Mouse (Mus musculus) layer of hippocampus, adult 18-20 months (tissue): Measurements from ENCODE around the gene Caskin2. TPM values are rescaled to one million over a fixed set of nuclear protein-coding genes. Genes with fewer than 3 reads are reported as not detected.

Source experiments
- DNase-seq, 2 experiments: peaks; one replicate each; pipeline ENCODE4 v3.0.0; 2022; ENCODE audit warnings: low spot score in 2 of 2
- total RNA-seq, 2 experiments: library from RNA; stranded (reverse); gene quantifications; 2 replicates each; pipeline ENCODE4 v1.2.3; 2021

The Caskin2 gene
- total RNA-seq, 2 experiments from 2014 or later, result 19.4 to 19.9 TPM

- DNase-seq, result no peak
These were observed 18.6 kb upstream of the Caskin2 start for GRCm38 (mm10) chr11:115832064-115832463.

DNA sequence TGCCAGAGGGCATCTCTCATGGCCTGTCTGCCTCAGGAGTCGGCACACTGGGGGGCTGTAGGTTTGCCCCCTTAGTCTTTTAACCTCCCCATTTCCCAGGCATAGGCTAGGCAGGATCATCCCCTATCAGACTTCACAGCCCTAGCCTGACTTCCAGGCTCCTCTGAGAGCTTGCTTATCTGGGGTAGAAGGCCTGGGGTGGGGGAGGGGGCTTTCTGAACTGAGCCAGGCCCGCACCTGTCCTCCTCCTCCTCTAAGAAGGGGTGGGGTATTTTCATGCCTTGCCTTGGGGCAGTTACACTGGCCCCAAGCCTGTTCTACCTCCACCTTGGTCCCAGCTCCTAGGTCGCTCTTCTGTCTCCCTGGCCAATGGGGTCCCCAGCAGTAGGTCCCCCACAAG is 18.1 kb upstream of the Caskin2 start:
- DNase-seq, result no peak

- no peak for DNase-seq
These were observed 17.3 kb upstream of the Caskin2 start for GRCm38 (mm10) chr11:115830550-115831325.

DNA sequence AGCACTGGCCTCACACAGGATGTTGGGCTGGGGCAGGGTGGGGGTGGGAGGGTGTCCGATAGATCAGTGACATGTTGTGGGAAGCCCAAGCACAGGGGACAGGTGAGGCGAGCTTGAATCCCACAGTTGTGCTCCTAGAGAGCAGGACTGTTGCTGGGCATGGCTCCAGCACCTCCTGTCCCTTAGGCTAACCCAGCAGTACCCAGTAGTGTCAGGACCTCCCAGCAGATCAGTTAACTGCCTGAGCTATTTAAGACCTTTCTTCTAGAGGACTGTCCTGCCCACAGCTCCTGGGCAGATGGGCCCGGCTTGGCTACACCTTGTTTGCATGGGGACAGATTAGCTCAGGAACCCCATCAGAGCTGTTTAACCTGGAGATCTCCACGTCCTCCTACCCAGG is 15.6 kb upstream of the Caskin2 start:
- DNase-seq, result no peak

- no peak for DNase-seq
These were observed 14.2 kb upstream of the Caskin2 start for GRCm38 (mm10) chr11:115827624-115828023.

GRCm38 (mm10) chr11:115826487-115826886 is 13.0 kb upstream of the Caskin2 start:
- DNase-seq, result no peak

- no peak for DNase-seq
These were observed 11.4 kb upstream of the Caskin2 start for GRCm38 (mm10) chr11:115824813-115825212.

- DNase-seq, result peak in 1 of 2 experiments; percentile 63
These were observed 10.6 kb upstream of the Caskin2 start, which contains the start of gene Llgl2 for GRCm38 (mm10) chr11:115823774-115824740. Gene Llgl2 (plus strand): TSS chr11:115824049.

DNA sequence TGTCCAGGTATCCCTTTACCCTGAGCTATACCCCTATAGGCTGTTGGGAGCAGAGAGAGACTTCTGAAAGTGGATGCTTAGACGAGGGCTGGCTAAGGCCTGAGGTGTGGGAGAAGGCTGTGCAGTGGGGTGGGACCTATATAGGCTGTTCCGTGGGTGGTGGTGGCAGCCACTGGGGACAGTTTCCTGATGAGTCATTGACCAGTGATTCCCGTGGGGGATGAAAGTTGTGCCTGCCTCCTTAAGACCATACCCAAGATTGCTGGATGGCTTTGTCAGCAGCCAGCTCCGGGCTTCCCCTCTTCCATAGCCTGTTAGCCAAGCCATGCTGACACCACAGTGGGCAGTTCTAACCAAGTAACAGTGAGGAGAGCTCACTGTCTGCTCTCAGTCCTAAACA is 7.6 kb upstream of the Caskin2 start:
- no peak for DNase-seq

DNA sequence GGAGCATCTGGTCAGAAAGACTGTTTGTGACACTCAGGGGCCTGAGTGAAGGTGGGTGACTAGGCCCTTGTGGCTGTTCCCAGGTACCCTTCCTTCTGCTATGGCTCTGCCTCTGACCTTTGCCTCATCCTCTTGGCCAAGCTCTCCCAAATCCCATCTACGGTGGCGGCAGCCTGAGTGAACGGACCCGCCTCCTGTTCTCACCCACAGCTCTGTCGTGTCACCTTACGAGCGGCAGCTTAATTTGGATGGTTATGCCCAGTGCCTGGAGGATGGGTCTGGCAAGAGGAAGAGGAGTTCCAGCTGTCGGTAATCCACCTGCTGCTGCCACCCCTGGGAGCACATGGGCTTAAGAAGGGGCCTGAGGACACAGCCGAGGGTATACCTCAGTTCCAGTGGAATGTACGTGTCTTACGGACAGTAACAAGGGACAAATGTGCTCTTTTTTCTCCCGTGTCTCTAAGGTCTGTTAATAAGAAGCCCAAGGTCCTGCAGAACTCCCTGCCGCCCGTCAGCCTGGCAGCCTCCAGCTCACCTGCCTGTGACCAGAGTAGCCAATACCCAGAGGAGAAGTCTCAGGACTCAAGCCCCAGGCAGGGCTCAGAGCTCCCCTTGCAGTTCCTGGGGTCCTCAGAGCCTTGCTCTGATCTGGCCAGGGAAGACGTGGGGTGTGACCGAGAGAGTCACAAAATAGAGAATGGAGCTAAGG is 6.6 kb upstream of the Caskin2 start:
- DNase-seq, result no peak

DNA sequence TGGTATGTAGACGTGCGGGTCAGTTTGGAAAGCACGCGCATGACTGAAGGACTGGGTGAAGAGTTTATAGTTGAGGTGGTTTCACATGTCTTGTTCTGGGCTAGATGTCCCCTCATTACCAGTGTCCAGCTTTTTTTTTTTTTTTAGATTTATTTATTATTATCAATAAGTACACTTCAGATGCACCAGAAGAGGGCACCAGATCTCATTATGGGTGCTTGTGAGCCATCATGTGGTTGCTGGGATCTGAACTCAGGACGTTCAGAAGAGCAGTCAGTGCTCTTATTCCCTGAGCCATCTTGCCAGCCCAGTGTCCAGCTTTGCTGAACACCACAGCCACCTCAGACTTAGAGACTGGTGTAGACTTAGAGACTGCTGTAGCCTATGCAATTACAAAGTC is 3.9 kb upstream of the Caskin2 start:
- DNase-seq, result no peak

DNA sequence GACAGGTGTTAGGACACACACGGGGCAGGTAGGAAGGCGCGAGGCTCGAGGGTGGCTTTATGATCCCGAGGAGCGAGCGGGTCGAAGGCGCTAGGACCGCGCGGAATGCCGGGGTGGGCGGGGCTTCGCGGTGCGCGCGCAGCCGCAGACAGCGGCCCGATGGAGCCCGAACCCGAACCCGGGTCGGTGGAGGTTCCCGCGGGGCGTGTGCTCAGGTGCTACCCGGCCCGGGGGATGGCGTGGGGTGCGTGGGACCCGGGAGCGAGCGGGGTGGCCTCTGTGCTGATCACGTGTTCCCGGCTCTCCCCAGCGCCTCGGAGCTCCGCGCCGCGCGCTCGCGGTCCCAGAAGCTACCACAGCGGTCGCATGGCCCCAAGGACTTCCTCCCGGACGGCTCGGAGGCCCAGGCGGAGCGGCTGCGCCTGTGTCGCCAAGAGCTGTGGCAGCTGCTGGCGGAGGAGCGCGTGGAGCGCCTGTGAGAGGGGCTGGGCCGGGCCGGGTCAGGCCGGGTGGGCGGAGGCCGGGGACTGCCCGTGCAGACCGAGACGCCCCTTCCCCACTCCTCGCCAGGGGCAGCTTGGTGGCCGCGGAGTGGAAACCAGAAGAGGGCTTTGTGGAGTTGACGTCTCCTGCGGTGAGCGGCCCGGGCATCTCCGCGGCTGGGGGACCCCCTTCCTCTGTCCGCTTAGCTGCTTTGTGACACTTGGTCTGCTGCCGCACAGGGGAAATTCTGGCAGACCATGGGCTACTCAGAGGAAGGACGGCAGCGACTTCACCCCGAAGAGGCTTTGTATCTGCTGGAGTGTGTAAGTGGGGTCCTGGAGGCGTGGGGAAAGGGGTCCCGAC is 1.4 kb upstream of the Caskin2 start, which contains the start of gene Tsen54:
Tsen54 (plus strand) TSS at position 120 of the 846 bp plus-strand sequence.
- DNase-seq, result peak; percentile 78 to 87

DNA sequence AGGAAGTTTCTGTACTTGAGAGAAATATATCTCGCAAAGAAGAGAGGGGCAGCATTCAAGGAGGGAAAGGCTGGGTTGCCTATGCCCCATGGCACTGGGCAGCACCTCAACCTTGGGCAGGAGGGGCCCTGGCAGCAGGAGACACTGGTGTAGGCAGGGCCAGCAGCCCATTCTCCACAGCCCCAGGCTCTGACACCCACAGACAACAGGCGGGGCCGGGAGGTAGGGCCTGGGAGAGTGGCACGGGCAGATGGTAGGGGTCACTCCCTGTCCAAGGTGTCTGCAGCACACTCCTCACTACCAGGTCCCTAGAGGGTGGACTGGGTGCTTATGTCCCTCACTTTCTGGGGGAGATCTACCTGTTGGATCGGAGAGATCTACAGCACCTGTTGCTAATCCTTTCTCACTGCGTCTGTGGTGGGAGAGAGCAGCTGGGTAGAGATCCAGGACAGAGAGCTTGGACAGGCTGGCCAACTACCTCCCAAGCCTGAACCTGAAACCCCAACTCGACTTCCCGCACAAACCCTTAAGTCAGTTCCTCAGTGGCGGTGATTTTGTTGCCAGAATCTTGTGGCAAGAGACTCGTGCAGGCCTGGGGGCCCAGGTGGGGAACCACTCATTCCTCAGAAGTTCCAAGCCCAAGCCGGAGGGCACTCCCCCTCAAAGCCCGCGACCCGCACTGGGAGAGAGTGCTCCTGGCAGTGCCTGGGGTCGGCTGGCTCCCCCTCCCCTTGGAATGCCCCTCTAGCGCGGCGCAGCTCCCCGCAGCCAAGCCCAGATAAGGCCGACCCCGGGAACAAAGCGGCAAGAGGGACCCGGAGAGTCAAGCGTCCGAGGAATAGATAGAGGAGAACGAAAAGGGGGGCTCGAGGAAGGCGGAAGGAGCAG is 662 bp downstream of the Caskin2 start:
- DNase-seq, result no peak

- no peak for DNase-seq
These were observed 1.3 kb downstream of the Caskin2 start for GRCm38 (mm10) chr11:115812095-115812494.

- no peak for DNase-seq
These were observed 1.9 kb downstream of the Caskin2 start for GRCm38 (mm10) chr11:115811381-115812093.

- no peak for DNase-seq
These were observed 3.1 kb downstream of the Caskin2 start for GRCm38 (mm10) chr11:115810377-115810776.

GRCm38 (mm10) chr11:115809311-115809781 is 4.1 kb downstream of the Caskin2 start:
- DNase-seq, result no peak

GRCm38 (mm10) chr11:115808696-115809310 is 4.6 kb downstream of the Caskin2 start:
- no peak for DNase-seq
